Mouse (Mus musculus) CH12.LX (cell line): ENCODE data around the gene Taar1. TPM values are rescaled to one million over a fixed set of nuclear protein-coding genes. Genes with fewer than 3 reads are reported as not detected.

Experiments used
- DNase-seq: peaks from one replicate; pipeline ENCODE4 v3.0.0-alpha.2; 2013; ENCODE audit errors: extremely low read depth
- H3K27ac ChIP-seq: 2 replicates; pipeline ENCODE4 v1.5.1; 2012; ENCODE audit warnings: low read depth, mild to moderate bottlenecking, control low read depth, moderate library complexity; ENCODE audit not compliant: insufficient read depth
- H3K27me3 ChIP-seq: replicated peaks from 2 replicates; pipeline ENCODE3; 2012; ENCODE audit warnings: inconsistent platforms
- H3K36me3 ChIP-seq, 2 experiments: replicated peaks in 1 of 2; 2 replicates each; pipeline versions ENCODE3 to v1.6.1; 2012; ENCODE audit warnings: inconsistent platforms in 1 of 2, low read length in 1 of 2, mild to moderate bottlenecking in 1 of 2, mixed read lengths in 1 of 2, moderate library complexity in 1 of 2; ENCODE audit not compliant: control insufficient read depth in 1 of 2, insufficient read depth in 1 of 2
- H3K4me1 ChIP-seq, 2 experiments: 2 replicates each; pipeline ENCODE4 v1.6.1; 2012; ENCODE audit warnings: inconsistent platforms in 1 of 2, moderate library complexity in 1 of 2; ENCODE audit not compliant: insufficient read depth in 2 of 2, control insufficient read depth in 1 of 2
- H3K4me2 ChIP-seq: 2 replicates; pipeline ENCODE4 v1.6.1; 2012; ENCODE audit warnings: low read depth, mild to moderate bottlenecking, control low read depth; ENCODE audit not compliant: poor library complexity, insufficient read depth, severe bottlenecking
- H3K4me3 ChIP-seq, 3 experiments: fragments of 150-350 bp in 1 of 3; sonication (generic) in 1 of 3; replicated peaks in 1 of 3; 2 replicates each; pipeline versions ENCODE3 to v1.5.1; 2011 to 2012; ENCODE audit warnings: low read depth in 2 of 3, low read length in 2 of 3, mild to moderate bottlenecking in 2 of 3, moderate library complexity in 2 of 3, control low read depth in 1 of 3, improper control_type of control experiment in 1 of 3, inconsistent platforms in 1 of 3, mixed read lengths in 1 of 3; ENCODE audit not compliant: poor library complexity in 1 of 3
- H3K79me2 ChIP-seq: replicated peaks from 2 replicates; pipeline ENCODE4 v1.6.1; 2012; ENCODE audit warnings: mild to moderate bottlenecking, moderate library complexity; ENCODE audit not compliant: control insufficient read depth, poor library complexity, insufficient read depth, severe bottlenecking; ENCODE audit errors: extremely low read depth
- H3K9ac ChIP-seq: 2 replicates; pipeline ENCODE4 v1.6.1; 2012; ENCODE audit warnings: low read depth, mild to moderate bottlenecking, control low read depth, moderate library complexity; ENCODE audit not compliant: insufficient read depth
- H3K9me3 ChIP-seq: replicated peaks from 2 replicates; pipeline ENCODE3; 2012; ENCODE audit warnings: low read length, inconsistent platforms, mixed read lengths
- BHLHE40 ChIP-seq: IDR thresholded peaks from 2 replicates; pipeline ENCODE4 v1.6.1; 2011; ENCODE audit warnings: mild to moderate bottlenecking, low read depth, low read length, improper control_type of control experiment
- CTCF ChIP-seq, 2 experiments: IDR thresholded peaks in 1 of 2; conservative IDR thresholded peaks in 1 of 2; 2 replicates each; pipeline ENCODE4 v1.5.1; 2011 to 2012; ENCODE audit warnings: low read depth in 2 of 2, low read length in 2 of 2, improper control_type of control experiment in 1 of 2, inconsistent platforms in 1 of 2, mild to moderate bottlenecking in 1 of 2, moderate library complexity in 1 of 2
- E2F4 ChIP-seq: IDR thresholded peaks from 2 replicates; pipeline ENCODE4 v1.6.1; 2011; ENCODE audit warnings: low read depth, low read length, improper control_type of control experiment; ENCODE audit not compliant: insufficient replicate concordance
- EP300 ChIP-seq: IDR thresholded peaks from 2 replicates; pipeline ENCODE4 v1.6.1; 2011; ENCODE audit warnings: low read length, improper control_type of control experiment
- MXI1 ChIP-seq: IDR thresholded peaks from 2 replicates; pipeline ENCODE4 v1.6.1; 2011; ENCODE audit warnings: mild to moderate bottlenecking, low read depth, low read length, improper control_type of control experiment
- MYC ChIP-seq: IDR thresholded peaks from 2 replicates; pipeline ENCODE4 v1.6.1; 2011; ENCODE audit warnings: low read depth, mild to moderate bottlenecking, improper control_type of control experiment, low read length
- NELFE ChIP-seq: IDR thresholded peaks from 2 replicates; pipeline ENCODE4 v1.6.1; 2011; ENCODE audit warnings: low read depth, low read length, improper control_type of control experiment
- NRF1 ChIP-seq: IDR thresholded peaks from 2 replicates; pipeline ENCODE4 v1.6.1; 2014; ENCODE audit warnings: low read depth, mild to moderate bottlenecking, inconsistent platforms, low read length, improper control_type of control experiment, moderate library complexity
- PAX5 ChIP-seq: IDR thresholded peaks from 2 replicates; pipeline ENCODE4 v1.6.1; 2012; ENCODE audit warnings: low read length, inconsistent platforms, mixed read lengths
- POLR2AphosphoS2 ChIP-seq: IDR thresholded peaks from 2 replicates; pipeline ENCODE4 v1.6.1; 2011; ENCODE audit warnings: low read depth, low read length, improper control_type of control experiment
- RAD21 ChIP-seq: IDR thresholded peaks from 2 replicates; pipeline ENCODE4 v1.6.1; 2011; ENCODE audit warnings: low read depth, mild to moderate bottlenecking, low read length, improper control_type of control experiment, moderate library complexity
- RCOR1 ChIP-seq: conservative IDR thresholded peaks from 2 replicates; pipeline ENCODE4 v1.6.1; 2012; ENCODE audit warnings: low read depth, mild to moderate bottlenecking, inconsistent platforms, low read length, improper control_type of control experiment
- SIN3A ChIP-seq: IDR thresholded peaks from 2 replicates; pipeline ENCODE4 v1.6.1; 2012; ENCODE audit warnings: low read length, improper control_type of control experiment, inconsistent platforms
- SMC3 ChIP-seq: IDR thresholded peaks from 2 replicates; pipeline ENCODE4 v1.6.1; 2011; ENCODE audit warnings: low read depth, low read length, improper control_type of control experiment
- USF1 ChIP-seq: IDR thresholded peaks from 2 replicates; pipeline ENCODE4 v1.6.1; 2014; ENCODE audit warnings: low read depth, mild to moderate bottlenecking, inconsistent platforms, low read length, improper control_type of control experiment
- ZMIZ1 ChIP-seq: IDR thresholded peaks from 2 replicates; pipeline ENCODE4 v1.6.1; 2012; ENCODE audit warnings: low read depth, mild to moderate bottlenecking, inconsistent platforms, low read length, improper control_type of control experiment
- dilution Hi-C: fragments of 300-500 bp; cut with MboI; formaldehyde crosslinking; loops from 2 replicates; pipeline ENCODE4 v1.14.3; 2020; ENCODE audit warnings: low sequenced_read_pairs; ENCODE audit not compliant: extremely low pct_unique_long_range_greater_than_20kb, extremely low pct_ligation_motif_present
- in situ Hi-C: fragments of 300-500 bp; cut with MboI; formaldehyde crosslinking; loops from 3 replicates; pipeline ENCODE4 v1.14.3; 2019; ENCODE audit warnings: low sequenced_read_pairs, low pct_ligation_motif_present, low pct_unique_long_range_greater_than_20kb, mixed read lengths
- polyA plus RNA-seq: library from polyadenylated mRNA; unstranded; fragments of >175 nt; gene quantifications from 2 replicates; pipeline ENCODE4 v1.2.1, GENCODE M21; 2012; ENCODE audit warnings: low read depth; ENCODE audit not compliant: insufficient read length
- total RNA-seq, 2 experiments: library from RNA; depleted of rRNA; stranded (reverse); fragments of 300-350 nt in 1 of 2; fragments of >200 nt in 1 of 2; gene quantifications; 2 replicates each; pipeline ENCODE4 v1.2.3; 2012 to 2014

Taar1 gene
- total and polyA plus RNA-seq, 3 experiments, result not detected

- Histone ChIP-seq H3K4me3 (no peak overlapping the region), H3K9ac (no peak overlapping the region), H3K4me1 (no peaks in the 10 kb centered on the region), H3K79me2 (no peaks in the 10 kb centered on the region), H3K27ac (no peak overlapping the region), H3K36me3 (no peaks in the 10 kb centered on the region), H3K27me3 (no peaks in the 10 kb centered on the region), H3K9me3 (no peaks in the 10 kb centered on the region), H3K4me2 (no peak overlapping the region)
- in situ Hi-C loops (no loop called here), dilution Hi-C loops (no loop called here)
- no peak for TF ChIP-seq POLR2AphosphoS2
- no peak for DNase-seq
These were observed 17.5 kb downstream of the Taar1 start for GRCm38 (mm10) chr10:23937613-23938012.

- Histone ChIP-seq H3K79me2 (no peaks in the 10 kb centered on the region), H3K9ac (no peak within 1 kb of the TSS), H3K4me2 (no peak within 1 kb of the TSS; the same call in 1 of the 2 replicates), H3K27ac (no peak within 1 kb of the TSS), H3K4me3 (no peak within 1 kb of the TSS), H3K36me3 (no peaks in the 10 kb centered on the region), H3K27me3 (no peaks in the 10 kb centered on the region), H3K9me3 (no peaks in the 10 kb centered on the region), H3K4me1 (no peaks in the 10 kb centered on the region)
- DNase-seq, result no peak
- TF ChIP-seq ZMIZ1, result no peak
- in situ Hi-C loops, result no loop called here
- dilution Hi-C loops, result no loop called here
These were observed 18.2 kb downstream of the Taar1 start, which contains the start of gene Taar2 for GRCm38 (mm10) chr10:23938312-23938711. Taar2 (plus strand) TSS chr10:23938572.

- Histone ChIP-seq H3K36me3 (no peaks in the 10 kb centered on the region), H3K4me1 (no peaks in the 10 kb centered on the region), H3K4me2 (no peak overlapping the region), H3K79me2 (no peaks in the 10 kb centered on the region), H3K27me3 (no peaks in the 10 kb centered on the region), H3K9ac (no peak overlapping the region), H3K9me3 (no peaks in the 10 kb centered on the region), H3K27ac (no peak overlapping the region), H3K4me3 (no peak overlapping the region)
- in situ Hi-C loops, result no loop called here
- peak; percentile 45 to 51 for TF ChIP-seq CTCF (conservative IDR thresholded peaks at IDR 0.05 in 1 of 2, IDR thresholded peaks at IDR 0.05 in 1 of 2; ENCODE audit: low read depth in 2 of 2, low read length in 2 of 2)
- TF ChIP-seq PAX5, result no peak
- TF ChIP-seq SIN3A, result no peak
- no peak for TF ChIP-seq NRF1
- no peak for TF ChIP-seq NELFE
- TF ChIP-seq RCOR1, result no peak
- TF ChIP-seq EP300, result no peak
- no peak for TF ChIP-seq BHLHE40
- TF ChIP-seq E2F4, result no peak
- peak; percentile 30 for TF ChIP-seq RAD21
- peak; percentile 45 for TF ChIP-seq SMC3
- TF ChIP-seq USF1, result no peak
- TF ChIP-seq MYC, result no peak
- TF ChIP-seq MXI1, result no peak
- TF ChIP-seq ZMIZ1, result no peak
- DNase-seq, result peak; percentile 17
- dilution Hi-C loops, result no loop called here
These were observed 22.3 kb downstream of the Taar1 start for GRCm38 (mm10) chr10:23942465-23942864.
